Mouse (Mus musculus) heart, embryonic 14.5 days (tissue): ENCODE results near the gene Paqr8. TPM values are rescaled to one million over a fixed set of nuclear protein-coding genes. Genes with fewer than 3 reads are reported as not detected.

Source experiments
- ATAC-seq: fragments of 200-750 bp; cut with Nextera tagmentation; 2 replicates; pipeline ENCODE4 v1.8.0; 2017; ENCODE audit warnings: low read depth, moderate TSS enrichment; ENCODE audit not compliant: insufficient number of reproducible peaks, insufficient read depth, low FRiP score
- H3K27ac ChIP-seq, 2 experiments: fragments of 200-500 bp in 1 of 2; fragments of 300-500 bp in 1 of 2; sonication (generic) in 1 of 2; replicated peaks in 1 of 2; 2 replicates each; pipeline ENCODE4 v1.5.1; 2012 to 2014; ENCODE audit warnings: low read depth in 2 of 2, low read length in 2 of 2, control low read depth in 1 of 2, mild to moderate bottlenecking in 1 of 2, mixed read lengths in 1 of 2; ENCODE audit not compliant: control insufficient read depth in 1 of 2, insufficient read depth in 1 of 2
- H3K27me3 ChIP-seq: fragments of 300-500 bp; sonication (generic); 2 replicates; pipeline ENCODE4 v1.6.1; 2014; ENCODE audit warnings: mild to moderate bottlenecking, low read length, control low read depth; ENCODE audit not compliant: control insufficient read depth, insufficient read depth
- H3K36me3 ChIP-seq: fragments of 300-500 bp; sonication (generic); 2 replicates; pipeline ENCODE4 v1.6.1; 2014; ENCODE audit warnings: mild to moderate bottlenecking, control low read depth, low read length, mixed read lengths; ENCODE audit not compliant: control insufficient read depth, insufficient read depth
- H3K4me1 ChIP-seq, 2 experiments: fragments of 200-500 bp in 1 of 2; fragments of 300-500 bp in 1 of 2; sonication (generic) in 1 of 2; 2 replicates each; pipeline ENCODE4 v1.6.1; 2012 to 2014; ENCODE audit warnings: low read length in 2 of 2, control low read depth in 1 of 2, mixed read lengths in 1 of 2; ENCODE audit not compliant: control insufficient read depth in 2 of 2, insufficient read depth in 2 of 2
- H3K4me2 ChIP-seq: fragments of 300-500 bp; sonication (generic); 2 replicates; pipeline ENCODE4 v1.6.1; 2014; ENCODE audit warnings: mild to moderate bottlenecking, low read length
- H3K4me3 ChIP-seq, 2 experiments: fragments of 200-500 bp in 1 of 2; fragments of 300-500 bp in 1 of 2; sonication (generic) in 1 of 2; 2 replicates each; pipeline ENCODE4 v1.5.1; 2012 to 2014; ENCODE audit warnings: low read length in 2 of 2, mild to moderate bottlenecking in 2 of 2, control low read depth in 1 of 2, low read depth in 1 of 2, moderate library complexity in 1 of 2; ENCODE audit not compliant: control insufficient read depth in 1 of 2, insufficient read depth in 1 of 2
- H3K9ac ChIP-seq: fragments of 300-500 bp; sonication (generic); 2 replicates; pipeline ENCODE4 v1.6.1; 2014; ENCODE audit warnings: mild to moderate bottlenecking, low read length
- H3K9me3 ChIP-seq: fragments of 300-500 bp; sonication (generic); 2 replicates; pipeline ENCODE4 v1.6.1; 2016; ENCODE audit warnings: low read length, control low read depth; ENCODE audit not compliant: control insufficient read depth
- whole genome bisulfite sequencing: fragments of 180-500 bp; shearing (Covaris S2); extraction: QIAGEN DNeasy Blood & Tissue Kit; methylation state at CpG from one replicate; pipeline ENCODE4 v1.1.7; 2014; 5-methylcytosine and 5-hydroxymethylcytosine counted together
- polyA plus RNA-seq: library from polyadenylated mRNA; unstranded; fragments of >200 nt; fragmentation: Nextera tagmentation; extraction: Ambion mirVana; gene quantifications from 2 replicates; pipeline ENCODE4 v1.2.1, GENCODE M21; 2014

Gene Paqr8
- polyA plus RNA-seq: 3.3 and 3.8 TPM in 2 replicates

GRCm38 (mm10) chr1:20890404-20890921 is at the start of gene Paqr8:
TSS of gene Paqr8 (plus strand) at chr1:20890606.
- peak within 1 kb of the TSS; percentile 79 for H3K9ac ChIP-seq
- H3K36me3 ChIP-seq: no peaks in the 10 kb centered on the region
- WGBS: under 1% methylated on average over 37 of the region's 37 CpGs
- H3K27me3 ChIP-seq: no peaks in the 10 kb centered on the region
- peak within 1 kb of the TSS; percentile 57 to 80 for H3K27ac ChIP-seq
- H3K9me3 ChIP-seq: no peaks in the 10 kb centered on the region
- H3K4me2 ChIP-seq: peak within 1 kb of the TSS; percentile 96
- peaks cover 2 to 13% of the 10 kb centered on the region in 2 experiments; a peak in 3 of 4 replicates for H3K4me1 ChIP-seq
- H3K4me3 ChIP-seq: peak within 1 kb of the TSS; percentile 76 to 80
- peak; percentile 97 for ATAC-seq

- no peak overlapping the region for H3K4me3 ChIP-seq
- no peaks in the 10 kb centered on the region for H3K36me3 ChIP-seq
- no peak overlapping the region for H3K4me2 ChIP-seq
- no peaks in the 10 kb centered on the region for H3K4me1 ChIP-seq
- no peak overlapping the region for H3K9ac ChIP-seq
- H3K9me3 ChIP-seq: 0 out of 2 replicates have a peak, but pooled peaks cover 8% of the 10 kb centered on the region
- no peak overlapping the region for H3K27ac ChIP-seq
- H3K27me3 ChIP-seq: no peaks in the 10 kb centered on the region
- ATAC-seq: no peak
- 83% methylated on average over 7 of the region's 7 CpGs for WGBS
Observed at GRCm38 (mm10) chr1:20856924-20857902, 33.2 kb upstream of the Paqr8 start.

DNA sequence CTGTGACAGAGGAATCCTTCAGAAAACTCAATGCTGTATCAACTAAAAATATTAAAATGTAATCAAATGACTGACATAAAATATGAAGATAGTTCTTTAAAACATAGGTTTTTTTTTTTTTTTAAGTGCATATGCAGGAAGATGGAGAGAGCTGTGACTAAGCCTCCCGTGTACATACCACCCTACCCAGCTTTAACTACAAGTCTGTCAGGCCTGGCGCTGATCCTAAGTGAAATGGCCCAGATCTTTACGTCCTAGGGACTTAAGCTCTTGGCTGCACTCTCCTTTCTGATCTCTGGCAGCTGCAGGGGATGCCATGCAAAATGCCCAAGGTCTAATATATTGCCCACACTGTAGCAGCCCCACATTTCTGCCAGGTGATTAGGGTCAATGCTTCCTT is 29.6 kb upstream of the Paqr8 start:
- Histone ChIP-seq H3K4me1 (no peaks in the 10 kb centered on the region), H3K9ac (no peak overlapping the region), H3K4me3 (no peak overlapping the region), H3K36me3 (no peaks in the 10 kb centered on the region), H3K27ac (no peak overlapping the region), H3K9me3 (no peaks in the 10 kb centered on the region), H3K27me3 (no peaks in the 10 kb centered on the region), H3K4me2 (no peak overlapping the region)
- no peak for ATAC-seq
- WGBS: 71% methylated on average over 3 of the region's 3 CpGs

GRCm38 (mm10) chr1:20861865-20862264 is 28.5 kb upstream of the Paqr8 start:
- 90% methylated on average over 3 of the region's 3 CpGs for WGBS
- Histone ChIP-seq H3K36me3 (no peaks in the 10 kb centered on the region), H3K9me3 (no peaks in the 10 kb centered on the region), H3K4me3 (no peak overlapping the region), H3K4me2 (no peak overlapping the region), H3K4me1 (no peaks in the 10 kb centered on the region), H3K27ac (no peak overlapping the region), H3K27me3 (no peaks in the 10 kb centered on the region), H3K9ac (no peak overlapping the region)
- no peak for ATAC-seq

- Histone ChIP-seq H3K9ac (no peak overlapping the region), H3K4me3 (no peak overlapping the region), H3K4me1 (peaks cover 5 to 10% of the 10 kb centered on the region in 2 experiments; a peak in 3 of 4 replicates), H3K4me2 (no peak overlapping the region), H3K9me3 (no peaks in the 10 kb centered on the region), H3K27ac (no peak overlapping the region), H3K27me3 (no peaks in the 10 kb centered on the region), H3K36me3 (no peaks in the 10 kb centered on the region)
- WGBS: 38% methylated on average over 5 of the region's 5 CpGs
- ATAC-seq: no peak
Observed at GRCm38 (mm10) chr1:20863452-20864172, 26.8 kb upstream of the Paqr8 start.

GRCm38 (mm10) chr1:20867241-20867902 is 23.0 kb upstream of the Paqr8 start:
- Histone ChIP-seq H3K27ac (peak overlapping the region in 1 of 2 experiments; percentile 53; a peak in 1 of 4 replicates), H3K27me3 (no peaks in the 10 kb centered on the region), H3K4me2 (0 out of 2 replicates have a peak overlapping the region, but pooled peaks have one; percentile 6), H3K4me1 (peaks cover 9 to 18% of the 10 kb centered on the region in 2 experiments), H3K9ac (no peak overlapping the region), H3K36me3 (no peaks in the 10 kb centered on the region), H3K9me3 (no peaks in the 10 kb centered on the region), H3K4me3 (no peak overlapping the region)
- 35% methylated on average over 8 of the region's 8 CpGs for WGBS
- ATAC-seq: no peak; the same call in 1 of the 2 replicates

- H3K4me3 ChIP-seq: no peak overlapping the region
- 70% methylated on average over 9 of the region's 9 CpGs for WGBS
- H3K27me3 ChIP-seq: no peaks in the 10 kb centered on the region
- H3K27ac ChIP-seq: no peak overlapping the region
- no peak for ATAC-seq
- no peak overlapping the region for H3K4me2 ChIP-seq
- peaks cover 10 to 21% of the 10 kb centered on the region in 2 experiments for H3K4me1 ChIP-seq
- H3K9me3 ChIP-seq: no peaks in the 10 kb centered on the region
- H3K9ac ChIP-seq: no peak overlapping the region
- no peaks in the 10 kb centered on the region for H3K36me3 ChIP-seq
Observed at GRCm38 (mm10) chr1:20868036-20868435, 22.4 kb upstream of the Paqr8 start.
